Mouse (Mus musculus) embryonic facial prominence, embryonic 11.5 days (tissue): Measurements from ENCODE around the gene Trpm7. TPM values are rescaled to one million over a fixed set of nuclear protein-coding genes. Genes with fewer than 3 reads are reported as not detected.

ENCODE experiments used
- ATAC-seq: fragments of 200-750 bp; cut with Nextera tagmentation; replicated peaks from 2 replicates; pipeline ENCODE4 v1.8.0; 2017; ENCODE audit warnings: low read depth; ENCODE audit not compliant: insufficient number of reproducible peaks, low FRiP score, low TSS enrichment
- DNase-seq: peaks from one replicate; pipeline ENCODE4 v3.0.0-alpha.2; 2015; ENCODE audit warnings: low spot score
- H3K27ac ChIP-seq: fragments of 300-500 bp; sonication (generic); replicated peaks from 2 replicates; pipeline ENCODE4 v1.5.1; 2014; ENCODE audit warnings: mild to moderate bottlenecking, low read depth, low read length, control low read depth
- H3K27me3 ChIP-seq: fragments of 300-500 bp; sonication (generic); 2 replicates; pipeline ENCODE4 v1.6.1; 2014; ENCODE audit warnings: mild to moderate bottlenecking, low read length, moderate library complexity, mixed read lengths; ENCODE audit not compliant: control insufficient read depth, insufficient read depth
- H3K36me3 ChIP-seq: fragments of 300-500 bp; sonication (generic); replicated peaks from 2 replicates; pipeline ENCODE4 v1.6.1; 2014; ENCODE audit warnings: low read depth, mild to moderate bottlenecking, low read length, moderate library complexity, mixed read lengths; ENCODE audit not compliant: control insufficient read depth, insufficient read depth
- H3K4me1 ChIP-seq: fragments of 300-500 bp; sonication (generic); 2 replicates; pipeline ENCODE4 v1.6.1; 2014; ENCODE audit warnings: low read length, mixed read lengths; ENCODE audit not compliant: control insufficient read depth, insufficient read depth
- H3K4me2 ChIP-seq: fragments of 300-500 bp; sonication (generic); 2 replicates; pipeline ENCODE4 v1.6.1; 2014; ENCODE audit warnings: low read depth, mild to moderate bottlenecking, control low read depth, low read length, moderate library complexity
- H3K4me3 ChIP-seq: fragments of 300-500 bp; sonication (generic); 2 replicates; pipeline ENCODE4 v1.5.1; 2014; ENCODE audit warnings: low read depth, low read length, control low read depth
- H3K9ac ChIP-seq: fragments of 300-500 bp; sonication (generic); replicated peaks from 2 replicates; pipeline ENCODE4 v1.6.1; 2014; ENCODE audit warnings: mild to moderate bottlenecking, control low read depth, low read length
- H3K9me3 ChIP-seq: fragments of 300-500 bp; sonication (generic); replicated peaks from 2 replicates; pipeline ENCODE4 v1.6.1; 2016; ENCODE audit warnings: mild to moderate bottlenecking, low read length, inconsistent platforms, mixed read lengths; ENCODE audit not compliant: control insufficient read depth
- WGBS: fragments of 180-500 bp; shearing (Covaris S2); extraction: QIAGEN DNeasy Blood & Tissue Kit; methylation state at CpG from one replicate; pipeline ENCODE4 v1.1.7; 2014; 5-methylcytosine and 5-hydroxymethylcytosine counted together
- polyA plus RNA-seq: library from polyadenylated mRNA; unstranded; fragments of >200 nt; fragmentation: Nextera tagmentation; extraction: Ambion mirVana; gene quantifications from 2 replicates; pipeline ENCODE4 v1.2.1, GENCODE M21; 2014

The Trpm7 gene
- 41.1 and 42.9 TPM in 2 replicates for polyA plus RNA-seq

DNA sequence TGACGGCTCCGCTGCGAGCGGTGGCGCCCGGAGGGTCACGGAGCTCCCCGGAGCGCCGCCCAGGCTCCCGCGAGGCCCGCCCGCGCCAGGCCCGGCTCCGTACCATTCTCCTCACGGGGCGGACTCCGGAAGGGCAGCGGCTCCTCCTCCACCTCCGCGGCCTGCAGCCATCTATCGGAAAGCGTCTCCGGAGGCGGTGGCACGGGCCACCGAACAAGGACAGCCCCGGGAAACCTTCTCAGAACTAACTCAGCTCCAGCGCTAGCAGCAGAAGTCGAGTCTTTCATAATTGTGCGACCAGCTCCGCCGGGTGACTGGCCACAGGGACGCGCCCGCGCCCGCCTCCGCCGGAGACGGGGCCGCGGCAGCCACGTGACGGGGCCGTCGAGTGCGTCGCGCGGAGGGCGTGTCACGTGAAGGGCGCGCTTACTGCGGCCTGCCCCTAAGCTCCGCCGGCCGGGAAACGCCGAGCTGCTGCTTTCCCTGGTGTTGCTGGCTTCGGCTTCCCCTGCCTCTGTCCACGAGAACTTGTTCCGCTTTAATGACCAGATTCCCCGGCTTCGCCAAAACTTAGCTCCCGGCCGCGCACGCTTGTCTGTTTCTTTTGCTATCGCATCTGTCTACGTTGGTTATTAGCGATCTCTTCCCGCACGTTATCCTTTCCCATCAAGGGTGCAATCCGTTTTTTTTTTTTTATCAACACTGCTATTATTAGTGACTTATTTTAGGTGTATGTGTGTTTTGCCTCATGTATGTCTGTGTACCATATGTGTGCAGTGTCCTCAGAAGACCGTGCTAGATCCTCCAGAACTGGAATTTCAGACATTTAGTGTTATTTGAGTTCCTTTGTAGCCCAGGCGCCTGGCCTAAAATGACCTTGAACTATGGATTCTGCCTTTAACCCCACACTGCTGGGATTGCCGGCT lies at the start of gene Trpm7:
Trpm7 (minus strand) TSS at position 360 of the 926 bp plus-strand sequence.
- peak within 1 kb of the TSS; percentile 69 for H3K4me2 ChIP-seq
- H3K36me3 ChIP-seq, result no peaks in the 10 kb centered on the region
- H3K27ac ChIP-seq, result peak within 1 kb of the TSS; percentile 94
- peak; percentile 95 for ATAC-seq
- under 1% methylated on average over 80 of the region's 81 CpGs for WGBS
- DNase-seq, result peak; percentile 96
- H3K27me3 ChIP-seq, result no peaks in the 10 kb centered on the region
- H3K9me3 ChIP-seq, result no peaks in the 10 kb centered on the region
- no peaks in the 10 kb centered on the region for H3K4me1 ChIP-seq
- peak within 1 kb of the TSS; percentile 89 for H3K9ac ChIP-seq
- H3K4me3 ChIP-seq, result peak within 1 kb of the TSS; percentile 83

DNA sequence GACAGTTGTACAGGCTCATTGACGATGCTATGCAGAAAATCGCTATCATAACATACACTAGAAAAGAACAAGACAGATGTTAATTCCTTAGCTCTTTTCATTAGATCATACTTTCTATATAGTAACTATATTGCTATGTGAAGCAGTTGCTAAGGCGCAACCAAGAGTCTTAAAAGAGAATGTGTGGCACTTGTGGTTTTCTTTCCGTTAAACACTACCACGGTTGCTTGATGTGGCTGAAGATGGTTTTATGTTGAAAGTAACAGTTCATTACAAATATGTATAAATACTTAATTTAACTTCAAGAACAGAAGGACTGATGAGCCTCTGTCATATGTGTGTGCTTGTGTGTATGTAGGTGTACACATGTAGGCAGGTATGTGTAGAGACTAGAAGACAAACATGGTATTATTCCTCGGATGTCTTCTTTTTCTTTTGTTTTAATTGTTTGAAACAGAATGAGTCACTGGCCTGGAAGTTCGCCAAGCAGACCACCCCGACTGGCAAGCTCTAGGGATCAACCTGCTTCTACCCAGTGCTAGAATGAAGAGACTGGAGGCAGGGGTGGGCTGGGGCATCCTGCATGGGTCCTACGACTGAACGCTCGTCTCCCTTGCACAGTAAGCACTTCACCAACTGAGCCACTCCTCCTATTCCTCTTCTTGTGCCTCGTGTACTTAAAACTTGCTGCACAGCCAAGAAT lies 44.5 kb upstream of the Trpm7 start:
- Histone ChIP-seq H3K36me3 (peaks cover 4% of the 10 kb centered on the region; the same call in 1 of the 2 replicates), H3K27ac (no peak overlapping the region), H3K4me2 (no peak overlapping the region), H3K4me1 (no peaks in the 10 kb centered on the region), H3K4me3 (no peak overlapping the region), H3K27me3 (no peaks in the 10 kb centered on the region), H3K9ac (no peak overlapping the region), H3K9me3 (no peaks in the 10 kb centered on the region)
- no peak for ATAC-seq
- WGBS, result 88% methylated on average over 12 of the region's 12 CpGs
- no peak for DNase-seq

DNA sequence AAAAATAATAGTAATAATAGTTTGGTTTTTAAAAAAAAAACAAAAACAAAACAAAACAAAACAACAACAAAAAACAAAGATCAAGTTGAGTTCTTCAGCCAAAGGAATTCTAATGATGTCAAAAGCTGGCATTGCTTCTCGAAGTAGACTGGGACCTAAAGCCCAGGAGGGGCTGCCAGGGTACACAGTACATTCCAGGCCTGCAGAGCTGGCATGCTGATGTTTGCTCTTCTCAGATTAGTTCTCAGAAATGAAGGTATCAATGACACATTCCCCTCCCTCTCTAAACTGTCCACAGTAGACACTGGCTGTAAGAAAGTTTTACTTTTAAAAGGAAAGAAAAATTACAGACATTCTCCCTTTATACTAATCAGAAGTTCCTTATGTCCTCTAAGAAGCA lies 40.2 kb upstream of the Trpm7 start:
- Histone ChIP-seq H3K27ac (no peak overlapping the region), H3K4me1 (no peaks in the 10 kb centered on the region), H3K4me3 (no peak overlapping the region), H3K27me3 (no peaks in the 10 kb centered on the region), H3K9me3 (no peaks in the 10 kb centered on the region), H3K36me3 (no peaks in the 10 kb centered on the region), H3K4me2 (no peak overlapping the region), H3K9ac (no peak overlapping the region)
- ATAC-seq (no peak), DNase-seq (no peak)
- WGBS, result 74% methylated on average over 1 of the region's 1 CpGs

DNA sequence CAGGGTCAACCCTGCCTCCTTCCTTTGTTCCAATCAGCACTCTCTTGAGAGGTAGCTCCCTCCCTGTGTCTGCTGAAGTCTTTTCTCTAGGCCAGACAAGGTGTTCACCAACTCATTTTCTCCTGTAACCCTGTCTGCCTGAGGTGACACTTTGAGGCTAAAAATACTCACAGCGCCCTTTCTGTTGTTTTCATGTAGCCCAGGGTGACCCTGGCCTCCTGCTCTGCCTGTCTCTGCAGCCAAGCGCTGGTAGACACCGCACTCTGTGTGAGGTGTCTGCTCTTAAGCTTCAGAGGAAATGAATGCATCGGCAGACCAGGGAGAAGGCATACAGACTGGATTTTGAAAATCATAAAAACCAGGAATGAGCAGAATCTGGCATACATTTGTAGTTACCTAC lies 38.1 kb upstream of the Trpm7 start:
- Histone ChIP-seq H3K27me3 (no peaks in the 10 kb centered on the region), H3K4me2 (no peak overlapping the region), H3K9ac (no peak overlapping the region), H3K27ac (no peak overlapping the region), H3K36me3 (no peaks in the 10 kb centered on the region), H3K4me3 (no peak overlapping the region), H3K9me3 (no peaks in the 10 kb centered on the region), H3K4me1 (no peaks in the 10 kb centered on the region)
- DNase-seq, result no peak
- no peak for ATAC-seq
- 42% methylated on average over 4 of the region's 4 CpGs for WGBS

DNA sequence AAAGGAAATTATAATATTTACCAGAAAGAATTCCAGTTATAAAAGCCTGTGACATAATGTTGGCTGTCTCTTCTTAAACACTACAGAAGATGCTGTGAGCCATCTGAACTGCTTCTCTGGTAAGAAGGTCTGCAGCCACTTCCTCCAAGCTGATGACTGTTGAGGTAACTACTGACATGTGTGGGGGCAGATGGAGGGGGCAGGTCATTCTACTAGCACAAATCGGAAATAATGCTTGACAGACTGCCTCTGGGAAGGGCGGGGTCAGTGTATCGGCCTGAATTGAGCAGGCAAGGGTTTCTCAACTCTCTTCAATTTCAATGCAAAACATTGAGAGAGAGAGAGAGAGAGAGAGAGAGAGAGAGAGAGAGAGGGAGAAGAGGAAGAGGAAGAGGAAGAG lies 28.1 kb upstream of the Trpm7 start:
- Histone ChIP-seq H3K36me3 (no peaks in the 10 kb centered on the region), H3K9ac (no peak overlapping the region), H3K9me3 (no peaks in the 10 kb centered on the region), H3K4me1 (no peaks in the 10 kb centered on the region), H3K27me3 (no peaks in the 10 kb centered on the region), H3K27ac (no peak overlapping the region), H3K4me3 (no peak overlapping the region), H3K4me2 (no peak overlapping the region)
- ATAC-seq (no peak), DNase-seq (peak; percentile 28)
- WGBS, result 46% methylated on average over 3 of the region's 3 CpGs

DNA sequence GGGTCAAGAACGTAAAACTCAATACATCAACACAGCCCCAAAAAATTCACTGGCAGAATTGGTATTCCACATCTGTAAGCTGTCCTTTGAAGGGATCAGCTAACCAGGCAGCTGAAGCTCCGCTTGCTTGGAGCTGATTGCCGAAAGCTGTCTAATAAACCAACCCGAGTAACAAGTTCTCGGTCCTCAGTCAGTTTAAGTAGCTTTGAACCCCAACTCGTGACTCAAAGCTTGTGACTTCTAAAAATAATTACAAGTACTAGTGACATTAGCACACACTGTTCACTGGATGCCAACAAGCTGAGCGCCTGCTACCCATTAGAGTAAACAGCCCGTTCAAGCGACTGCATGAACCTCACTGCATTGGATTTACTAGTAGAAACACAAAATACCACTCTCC lies 21.5 kb upstream of the Trpm7 start:
- no peak overlapping the region for H3K9ac ChIP-seq
- H3K4me2 ChIP-seq, result no peak overlapping the region
- H3K9me3 ChIP-seq, result no peaks in the 10 kb centered on the region
- no peak overlapping the region for H3K27ac ChIP-seq
- WGBS, result 86% methylated on average over 9 of the region's 9 CpGs
- ATAC-seq (no peak), DNase-seq (no peak)
- no peaks in the 10 kb centered on the region for H3K4me1 ChIP-seq
- no peaks in the 10 kb centered on the region for H3K27me3 ChIP-seq
- H3K36me3 ChIP-seq, result no peaks in the 10 kb centered on the region
- no peak overlapping the region for H3K4me3 ChIP-seq

DNA sequence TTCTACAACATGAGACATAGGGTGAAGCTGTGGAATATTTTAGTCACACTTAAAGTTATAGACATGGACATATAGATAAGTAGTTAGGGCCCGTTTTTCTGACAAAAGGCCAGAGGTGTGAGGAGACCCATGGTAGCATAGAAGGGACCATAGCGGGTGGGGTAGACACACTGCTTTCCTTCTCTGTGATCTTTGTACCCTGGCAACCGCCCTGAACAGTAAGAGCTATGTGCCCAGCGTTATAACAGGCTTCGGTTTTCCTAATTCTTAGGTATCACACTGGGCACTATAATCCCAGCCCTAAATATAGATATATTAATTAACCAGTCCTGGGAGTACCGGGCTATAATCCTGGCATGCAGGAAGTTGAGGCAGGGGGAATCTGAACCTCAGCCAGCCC lies 20.9 kb upstream of the Trpm7 start:
- Histone ChIP-seq H3K9me3 (no peaks in the 10 kb centered on the region), H3K9ac (no peak overlapping the region), H3K4me3 (no peak overlapping the region), H3K4me2 (no peak overlapping the region), H3K4me1 (no peaks in the 10 kb centered on the region), H3K27ac (no peak overlapping the region), H3K36me3 (no peaks in the 10 kb centered on the region), H3K27me3 (no peaks in the 10 kb centered on the region)
- no peak for DNase-seq
- ATAC-seq, result no peak
- 88% methylated on average over 6 of the region's 6 CpGs for WGBS

DNA sequence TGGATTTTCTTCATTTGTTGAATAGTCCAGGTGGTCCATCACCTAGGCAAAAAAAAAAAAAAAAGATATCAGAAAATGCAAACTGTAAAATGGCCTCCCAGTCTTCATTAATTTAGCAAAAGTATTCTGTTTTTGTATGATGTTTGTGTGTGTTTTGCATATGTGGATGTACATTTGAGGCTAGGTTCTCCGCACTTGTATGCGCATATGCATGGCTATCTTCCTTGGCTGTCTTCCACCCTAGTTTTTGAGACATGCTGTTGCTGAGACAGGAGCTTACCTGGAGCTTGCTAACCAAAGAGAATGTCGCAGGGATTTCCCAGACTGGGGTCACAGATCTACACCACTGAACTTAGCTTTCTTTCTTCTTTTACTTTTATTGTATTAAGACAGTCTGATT lies 18.2 kb upstream of the Trpm7 start:
- Histone ChIP-seq H3K4me2 (no peak overlapping the region), H3K4me3 (no peak overlapping the region), H3K9ac (no peak overlapping the region), H3K4me1 (no peaks in the 10 kb centered on the region), H3K36me3 (no peaks in the 10 kb centered on the region), H3K27ac (no peak overlapping the region), H3K27me3 (no peaks in the 10 kb centered on the region), H3K9me3 (no peaks in the 10 kb centered on the region)
- ATAC-seq (no peak), DNase-seq (no peak)
- WGBS, result 89% methylated on average over 3 of the region's 3 CpGs
